Mouse (Mus musculus) liver, embryonic 11.5 days (tissue): ENCODE results near the gene Swt1. TPM values are rescaled to one million over a fixed set of nuclear protein-coding genes. Genes with fewer than 3 reads are reported as not detected.
A peak's percentile ranks its signal among the peaks of the same experiment; 100 is the strongest.

Experiments
- ATAC-seq: fragments of 200-750 bp; cut with Nextera tagmentation; replicated peaks from 2 replicates; pipeline ENCODE4 v1.8.0; 2017; ENCODE audit warnings: moderate number of reproducible peaks, mild to moderate bottlenecking, moderate TSS enrichment, moderate library complexity; ENCODE audit not compliant: low FRiP score
- DNase-seq: peaks from one replicate; pipeline ENCODE4 v3.0.0-alpha.2; 2017; ENCODE audit warnings: low spot score
- H3K27ac ChIP-seq: fragments of 300-500 bp; sonication (generic); 2 replicates; pipeline ENCODE4 v1.5.1; 2014; ENCODE audit warnings: mild to moderate bottlenecking, low read depth, low read length, control low read depth
- H3K27me3 ChIP-seq: fragments of 300-500 bp; sonication (generic); replicated peaks from 2 replicates; pipeline ENCODE4 v1.6.1; 2014; ENCODE audit warnings: low read length, mixed read lengths; ENCODE audit not compliant: control insufficient read depth, insufficient read depth
- H3K36me3 ChIP-seq: fragments of 300-500 bp; sonication (generic); 2 replicates; pipeline ENCODE4 v1.6.1; 2014; ENCODE audit warnings: mild to moderate bottlenecking, low read length, moderate library complexity, mixed read lengths; ENCODE audit not compliant: control insufficient read depth, insufficient read depth
- H3K4me1 ChIP-seq: fragments of 300-500 bp; sonication (generic); replicated peaks from 2 replicates; pipeline ENCODE4 v1.6.1; 2014; ENCODE audit warnings: low read length, mixed read lengths; ENCODE audit not compliant: control insufficient read depth, insufficient read depth
- H3K4me2 ChIP-seq: fragments of 300-500 bp; sonication (generic); 2 replicates; pipeline ENCODE4 v1.6.1; 2014; ENCODE audit warnings: mild to moderate bottlenecking, control low read depth, moderate library complexity
- H3K4me3 ChIP-seq: fragments of 300-500 bp; sonication (generic); 2 replicates; pipeline ENCODE4 v1.5.1; 2014; ENCODE audit warnings: low read depth, low read length, control low read depth
- H3K9ac ChIP-seq: fragments of 300-500 bp; sonication (generic); 2 replicates; pipeline ENCODE4 v1.6.1; 2014; ENCODE audit warnings: low read depth, low read length, control low read depth
- H3K9me3 ChIP-seq: fragments of 300-500 bp; sonication (generic); 2 replicates; pipeline ENCODE4 v1.6.1; 2016; ENCODE audit warnings: low read length, inconsistent platforms, mixed read lengths; ENCODE audit not compliant: control insufficient read depth
- WGBS: fragments of 180-500 bp; shearing (Covaris S2); extraction: QIAGEN DNeasy Blood & Tissue Kit; methylation state at CpG from one replicate; pipeline ENCODE4 v1.1.7; 2014; 5-methylcytosine and 5-hydroxymethylcytosine counted together
- polyA plus RNA-seq: library from polyadenylated mRNA; unstranded; fragments of >200 nt; fragmentation: Nextera tagmentation; extraction: Ambion mirVana; gene quantifications from 2 replicates; pipeline ENCODE4 v1.2.1, GENCODE M21; 2014

The Swt1 gene
- polyA plus RNA-seq, 1 experiment from 2014 or later, result 20.7 TPM

DNA sequence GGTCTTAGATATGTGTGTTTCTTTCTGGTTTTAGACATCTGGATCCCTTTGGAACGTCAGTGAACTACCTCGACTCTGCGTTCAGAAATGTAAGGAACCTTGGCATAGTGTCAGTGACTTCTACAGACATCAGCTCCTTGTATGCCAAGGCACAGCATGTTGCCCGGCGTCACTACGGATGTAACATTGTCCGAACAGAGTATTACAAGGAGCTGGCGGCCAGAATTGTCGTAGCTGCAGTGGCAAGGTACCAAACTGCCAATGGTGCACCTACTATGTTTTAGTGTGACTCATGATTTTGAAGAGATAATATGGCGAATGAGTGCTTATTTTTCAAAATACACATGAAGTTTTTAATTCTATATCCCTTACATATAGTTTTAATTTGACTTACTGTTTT, 21.6 kb upstream of the Swt1 start:
- no peak overlapping the region for H3K4me3 ChIP-seq
- no peaks in the 10 kb centered on the region for H3K9me3 ChIP-seq
- 93% methylated on average over 10 of the region's 10 CpGs for WGBS
- no peak overlapping the region for H3K9ac ChIP-seq
- no peak overlapping the region for H3K27ac ChIP-seq
- H3K4me1 ChIP-seq, result no peaks in the 10 kb centered on the region
- H3K36me3 ChIP-seq, result peaks cover 46% of the 10 kb centered on the region
- no peaks in the 10 kb centered on the region for H3K27me3 ChIP-seq
- ATAC-seq (no peak), DNase-seq (no peak)
- H3K4me2 ChIP-seq, result no peak overlapping the region

DNA sequence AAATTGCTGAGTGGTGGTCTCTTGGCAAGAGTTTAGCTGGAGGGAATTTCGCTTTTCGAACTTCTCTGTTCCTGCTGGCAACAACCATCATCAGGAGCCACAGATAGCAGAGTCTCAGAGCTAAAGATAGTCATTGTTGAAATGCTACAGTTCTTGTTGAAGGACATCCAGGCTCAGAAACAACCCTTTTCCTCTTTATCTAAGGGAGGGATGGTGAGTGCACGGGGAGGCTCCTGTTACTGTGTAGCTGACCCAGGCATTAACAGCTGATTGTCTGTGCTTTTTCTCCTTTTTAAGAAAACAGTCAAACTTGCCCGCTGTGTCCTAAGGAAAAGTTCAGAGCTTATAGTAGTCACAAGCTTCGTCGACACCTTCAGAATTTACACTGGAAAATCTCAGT, 7.2 kb upstream of the Swt1 start:
- ATAC-seq, result no peak
- no peaks in the 10 kb centered on the region for H3K27me3 ChIP-seq
- no peak overlapping the region for H3K9ac ChIP-seq
- DNase-seq, result no peak
- 83% methylated on average over 6 of the region's 6 CpGs for WGBS
- 0 out of 2 replicates have a peak, but pooled peaks cover 3% of the 10 kb centered on the region for H3K4me1 ChIP-seq
- H3K4me3 ChIP-seq, result no peak overlapping the region
- H3K9me3 ChIP-seq, result no peaks in the 10 kb centered on the region
- peaks cover 20% of the 10 kb centered on the region for H3K36me3 ChIP-seq
- H3K4me2 ChIP-seq, result no peak overlapping the region
- H3K27ac ChIP-seq, result no peak overlapping the region

DNA sequence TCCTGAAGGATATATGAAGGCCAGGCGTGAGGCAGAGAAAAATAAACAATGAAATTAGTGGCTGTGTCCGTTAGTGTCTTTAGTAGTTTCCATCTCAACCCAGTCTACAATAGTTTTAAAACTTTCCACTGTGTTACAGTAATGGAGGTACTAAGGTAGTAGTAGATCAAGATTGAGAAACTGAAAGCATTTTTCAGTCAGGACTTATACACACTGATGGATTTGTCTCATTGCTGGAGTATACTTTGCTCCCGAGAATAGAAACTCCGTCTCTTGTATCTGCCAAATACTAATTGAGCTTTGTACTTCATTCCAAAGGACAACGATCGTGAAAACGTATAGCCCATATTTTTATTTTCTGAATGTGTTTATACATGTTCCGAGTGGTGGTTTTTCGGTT, 1.1 kb upstream of the Swt1 start:
- no peaks in the 10 kb centered on the region for H3K27me3 ChIP-seq
- H3K27ac ChIP-seq, result peak overlapping the region; percentile 88
- H3K4me1 ChIP-seq, result peaks cover 9% of the 10 kb centered on the region
- peak overlapping the region; percentile 83 for H3K4me3 ChIP-seq
- peak overlapping the region; percentile 80 for H3K4me2 ChIP-seq
- no peaks in the 10 kb centered on the region for H3K9me3 ChIP-seq
- WGBS, result 41% methylated on average over 9 of the region's 9 CpGs
- peaks cover 2% of the 10 kb centered on the region; the same call in 1 of the 2 replicates for H3K36me3 ChIP-seq
- DNase-seq, result no peak
- H3K9ac ChIP-seq, result peak overlapping the region; percentile 96
- no peak for ATAC-seq

DNA sequence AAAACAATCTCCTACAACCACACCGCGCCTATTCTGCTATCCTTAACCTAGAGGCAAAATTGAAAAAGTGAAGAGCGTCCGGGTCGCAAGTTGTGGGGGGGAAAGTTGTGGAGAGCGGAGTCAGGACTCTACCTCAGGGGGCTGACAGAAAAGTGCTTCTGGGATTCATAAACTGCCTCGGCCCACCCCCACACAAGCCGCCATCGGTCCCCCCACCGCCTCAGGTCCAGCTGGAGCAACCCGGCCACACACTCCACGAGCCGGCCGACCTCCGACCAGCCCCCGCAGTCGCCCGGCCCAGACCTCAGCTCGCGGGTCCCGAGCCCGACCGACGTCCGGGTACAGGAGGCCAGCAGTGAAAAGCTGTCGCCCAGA, 380 bp downstream of the Swt1 start:
- H3K4me2 ChIP-seq, result peak overlapping the region; percentile 70
- H3K27me3 ChIP-seq, result no peaks in the 10 kb centered on the region
- H3K9me3 ChIP-seq, result no peaks in the 10 kb centered on the region
- WGBS, result under 1% methylated on average over 26 of the region's 26 CpGs
- ATAC-seq (peak; percentile 41), DNase-seq (no peak)
- H3K4me1 ChIP-seq, result peaks cover 9% of the 10 kb centered on the region
- H3K9ac ChIP-seq, result peak overlapping the region; percentile 83
- H3K27ac ChIP-seq, result peak overlapping the region; percentile 66
- H3K36me3 ChIP-seq, result no peaks in the 10 kb centered on the region
- H3K4me3 ChIP-seq, result peak overlapping the region; percentile 83

DNA sequence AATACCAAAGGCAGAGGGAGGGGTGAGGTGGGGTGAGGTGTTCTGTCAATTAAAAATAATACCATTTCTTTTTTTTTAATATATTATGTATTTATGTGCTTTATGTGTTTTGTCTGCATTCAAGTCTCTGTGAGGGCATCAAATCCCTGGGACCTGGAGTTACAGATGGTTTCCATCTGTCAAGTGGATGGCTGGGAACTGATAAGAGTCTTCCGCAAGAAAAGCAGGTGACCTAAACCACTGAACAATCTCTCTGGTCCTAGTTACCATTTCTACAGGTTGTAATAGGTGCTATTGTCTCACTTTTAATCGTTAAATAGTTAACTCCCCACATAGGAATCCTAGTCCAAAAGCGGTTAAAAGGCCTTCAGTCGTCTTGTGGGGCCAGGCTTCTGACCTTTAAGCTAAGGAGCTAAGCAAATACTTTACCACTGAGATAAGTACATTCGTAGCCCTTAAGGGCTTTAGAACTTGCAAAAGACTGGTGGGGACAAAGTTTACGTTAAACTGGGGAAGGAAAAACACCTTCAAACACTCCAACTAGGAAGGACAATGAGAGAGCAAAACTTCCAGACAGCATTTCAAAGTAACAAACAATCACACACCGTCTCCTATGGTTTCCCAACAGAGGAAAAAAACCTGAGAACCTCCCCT, 1.2 kb downstream of the Swt1 start:
- Histone ChIP-seq H3K27ac (no peak overlapping the region), H3K9ac (peak overlapping the region; percentile 83), H3K4me3 (peak overlapping the region; percentile 83), H3K4me2 (peak overlapping the region; percentile 70), H3K9me3 (no peaks in the 10 kb centered on the region), H3K36me3 (no peaks in the 10 kb centered on the region), H3K27me3 (no peaks in the 10 kb centered on the region), H3K4me1 (peaks cover 9% of the 10 kb centered on the region)
- ATAC-seq (no peak), DNase-seq (no peak)
- 11% methylated on average over 7 of the region's 7 CpGs for WGBS

DNA sequence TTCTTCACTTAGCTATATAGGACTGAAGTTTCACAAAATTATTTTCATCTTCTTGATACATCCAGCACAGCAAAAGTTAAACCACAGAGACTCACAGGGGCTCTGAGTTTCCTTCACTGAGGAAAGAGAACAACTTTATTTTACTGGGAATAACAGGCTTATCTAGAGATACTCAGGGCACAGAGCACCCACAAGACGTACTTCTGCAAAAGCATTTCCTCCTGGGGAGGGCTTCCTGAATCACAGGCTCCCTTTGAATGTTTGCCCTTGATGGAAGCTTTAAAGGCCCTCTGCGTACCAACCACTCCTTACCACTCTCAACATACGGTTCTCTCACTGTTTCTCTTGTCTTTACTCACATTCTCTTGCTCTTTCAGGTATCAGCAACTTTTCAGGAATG, 6.1 kb downstream of the Swt1 start:
- no peak for ATAC-seq
- Histone ChIP-seq H3K4me1 (peaks cover 5% of the 10 kb centered on the region; the same call in 1 of the 2 replicates), H3K9me3 (no peaks in the 10 kb centered on the region), H3K27ac (no peak overlapping the region), H3K4me3 (no peak overlapping the region), H3K9ac (no peak overlapping the region), H3K36me3 (peaks cover 4% of the 10 kb centered on the region; the same call in 1 of the 2 replicates), H3K4me2 (no peak overlapping the region), H3K27me3 (no peaks in the 10 kb centered on the region)
- no peak for DNase-seq
- 46% methylated on average over 3 of the region's 3 CpGs for WGBS

DNA sequence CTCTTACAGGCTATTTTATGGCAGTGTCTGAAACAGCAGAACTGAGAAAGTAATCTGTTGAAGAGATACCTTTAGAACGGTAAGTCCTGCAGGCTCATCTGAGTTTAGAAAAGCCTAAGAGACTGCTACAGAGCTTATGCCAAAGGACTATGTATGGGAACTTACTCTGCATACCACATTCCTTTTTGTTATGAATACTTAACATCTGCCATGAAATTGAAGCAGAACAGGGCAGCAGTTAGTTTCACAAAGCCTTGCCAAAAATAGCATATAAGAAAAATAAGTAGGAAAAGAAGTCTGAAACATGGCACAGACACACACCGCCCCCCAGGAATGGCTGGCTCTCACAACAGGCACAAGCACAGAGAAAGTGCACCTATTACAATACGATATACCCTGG, 18.4 kb downstream of the Swt1 start:
- no peaks in the 10 kb centered on the region for H3K9me3 ChIP-seq
- H3K4me3 ChIP-seq, result no peak overlapping the region
- no peak overlapping the region for H3K4me2 ChIP-seq
- no peak overlapping the region for H3K27ac ChIP-seq
- no peaks in the 10 kb centered on the region for H3K4me1 ChIP-seq
- no peaks in the 10 kb centered on the region for H3K27me3 ChIP-seq
- no peak overlapping the region for H3K9ac ChIP-seq
- no peaks in the 10 kb centered on the region; the same call in 1 of the 2 replicates for H3K36me3 ChIP-seq
- DNase-seq (no peak), ATAC-seq (no peak)
- WGBS, result 91% methylated on average over 3 of the region's 3 CpGs

DNA sequence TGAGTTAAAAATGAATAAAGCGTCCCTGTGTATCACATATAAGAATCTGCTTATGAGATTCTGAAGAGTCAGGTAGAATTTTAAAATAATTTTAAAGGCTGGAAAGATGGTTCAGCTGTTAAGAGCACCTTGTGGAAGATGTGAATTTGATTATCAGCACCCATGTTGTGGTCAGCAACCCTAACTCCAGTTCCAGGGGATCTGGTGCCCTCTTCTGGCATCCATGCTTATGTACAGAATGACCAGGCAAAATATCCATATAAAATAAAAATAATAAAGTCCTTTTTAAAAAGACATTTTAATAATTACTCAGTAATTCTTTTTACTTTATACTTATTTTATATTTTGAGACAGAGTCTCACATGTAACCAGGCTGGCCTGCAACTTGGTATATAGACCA, 38.2 kb downstream of the Swt1 start:
- Histone ChIP-seq H3K9me3 (no peaks in the 10 kb centered on the region), H3K9ac (no peak overlapping the region), H3K4me1 (no peaks in the 10 kb centered on the region), H3K4me2 (no peak overlapping the region), H3K4me3 (no peak overlapping the region), H3K27me3 (no peaks in the 10 kb centered on the region), H3K27ac (no peak overlapping the region), H3K36me3 (0 out of 2 replicates have a peak, but pooled peaks cover 2% of the 10 kb centered on the region)
- 94% methylated on average over 1 of the region's 1 CpGs for WGBS
- ATAC-seq (no peak), DNase-seq (no peak)

DNA sequence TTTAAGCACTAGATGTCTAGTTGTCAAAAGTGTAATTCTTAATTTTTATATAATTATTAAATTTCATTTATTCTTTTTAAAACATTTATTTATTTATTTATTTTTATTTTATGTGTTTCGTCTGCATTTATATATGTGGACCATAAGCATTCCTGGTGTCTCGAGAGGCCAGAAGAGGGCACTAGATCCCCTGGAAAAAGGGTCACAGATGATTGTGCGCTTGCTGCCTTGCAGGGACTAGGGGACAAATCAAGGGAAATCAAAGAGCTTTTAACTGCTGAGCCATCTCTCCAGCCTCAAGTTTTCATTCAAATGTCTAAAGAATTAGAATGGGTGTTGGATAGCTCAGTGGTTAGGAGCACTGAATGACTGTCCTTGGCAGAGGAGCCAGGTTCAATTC, 50.9 kb downstream of the Swt1 start:
- H3K9me3 ChIP-seq, result no peaks in the 10 kb centered on the region
- no peak overlapping the region for H3K9ac ChIP-seq
- peaks cover 7% of the 10 kb centered on the region; the same call in 1 of the 2 replicates for H3K36me3 ChIP-seq
- no peak overlapping the region for H3K4me2 ChIP-seq
- no peak overlapping the region for H3K27ac ChIP-seq
- WGBS, result 83% methylated on average over 3 of the region's 3 CpGs
- no peak overlapping the region for H3K4me3 ChIP-seq
- ATAC-seq (no peak), DNase-seq (no peak)
- no peaks in the 10 kb centered on the region for H3K4me1 ChIP-seq
- H3K27me3 ChIP-seq, result no peaks in the 10 kb centered on the region
